Mouse (Mus musculus) olfactory bulb, adult 2 months (tissue): ENCODE measurements around the gene Kcnv2.

ENCODE experiments used
- CTCF ChIP-seq: fragments of 200-500 bp; IDR thresholded peaks from 2 replicates; pipeline ENCODE4 v1.5.1; 2012; ENCODE audit warnings: low read depth, mild to moderate bottlenecking, low read length, moderate library complexity; ENCODE audit not compliant: insufficient read depth
- POLR2A ChIP-seq: fragments of 200-500 bp; IDR thresholded peaks from 2 replicates; pipeline ENCODE4 v1.6.1; 2012; ENCODE audit warnings: mild to moderate bottlenecking, low read depth, low read length, moderate library complexity; ENCODE audit not compliant: insufficient read depth

- TF ChIP-seq POLR2A (no peak), CTCF (no peak)
Observed at GRCm38 (mm10) chr19:27311311-27311710, 11.1 kb upstream of the Kcnv2 start.
